In the genomic region with DNA sequence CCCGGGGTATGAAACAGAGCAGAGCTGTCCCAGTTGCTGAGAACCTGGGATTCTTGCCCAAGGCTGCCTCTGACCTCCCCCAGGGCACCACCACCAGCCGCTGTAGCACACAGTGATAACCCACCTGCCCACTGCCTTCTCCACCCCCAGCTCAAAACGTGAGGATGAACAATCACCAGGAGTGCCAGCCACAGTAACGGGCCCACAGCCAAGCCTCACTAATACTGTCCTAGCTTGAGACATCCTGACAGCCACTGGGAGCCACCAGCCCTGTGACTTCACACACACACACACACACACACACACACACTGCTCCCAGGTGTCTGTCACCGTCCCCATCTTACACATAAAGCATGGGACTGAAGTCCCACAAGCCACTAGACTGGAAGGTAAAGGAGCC, we compare ENCODE assay signal across 11 mouse cellular contexts. TPM values are rescaled to one million over a fixed set of nuclear protein-coding genes. Genes with fewer than 3 reads are reported as not detected.
DNase-seq lines count a peak whose midpoint lies in the region; ATAC-seq and TF ChIP-seq lines count a peak whose summit lies in the region.
"Had no signal": no experiment of that assay in that cellular context is flagged by ENCODE, and none has a peak within 500 bp of the region (broad histone marks: within the 10 kb centered on the region; RNA-seq: fewer than 3 reads in every experiment).

No protein-coding gene starts in this region.

- DNase-seq in spleen, adult 2 months (ENCODE audit: low read depth in 1 of 2, low spot score in 2 of 2): no peak
- DNase-seq in spleen, postnatal 4 days (ENCODE audit: low spot score in 2 of 2): no peak
- DNase-seq in natural killer cell, adult 2 months (ENCODE audit: low spot score in 2 of 2): no peak
- DNase-seq in kidney, postnatal 4 days: no peak
- DNase-seq: gastrocnemius, postnatal 25 days; kidney, adult 11 months; liver, embryonic 13.5 days had no signal

- ATAC-seq in forebrain, embryonic 15.5 days (replicated peaks): no peak
- ATAC-seq in forebrain, embryonic 16.5 days: no peak
- ATAC-seq in hindbrain, embryonic 16.5 days: no peak

- no peak overlapping the region for H3K4me3 ChIP-seq in forebrain, embryonic 15.5 days
- no peak overlapping the region for H3K4me3 ChIP-seq in forebrain, embryonic 16.5 days (replicated peaks; ENCODE audit: low read length)
- no peak overlapping the region for H3K4me3 ChIP-seq in spleen, adult 2 months (ENCODE audit: extremely low read depth, insufficient read depth, insufficient read length)
- no peak overlapping the region for H3K4me3 ChIP-seq in hindbrain, embryonic 16.5 days (ENCODE audit: low read length)
- H3K4me3 ChIP-seq in small intestine, adult 2 months (ENCODE audit: low read depth, low read length): no peak overlapping the region
- H3K4me3 ChIP-seq: liver, embryonic 13.5 days had no signal

- no peak overlapping the region for H3K4me2 ChIP-seq in forebrain, embryonic 15.5 days (replicated peaks)
- no peak overlapping the region for H3K4me2 ChIP-seq in forebrain, embryonic 16.5 days (ENCODE audit: low read length)
- no peak overlapping the region for H3K4me2 ChIP-seq in hindbrain, embryonic 16.5 days (ENCODE audit: low read length)
- H3K4me2 ChIP-seq: liver, embryonic 13.5 days had no signal

- peaks cover 27% of the 10 kb centered on the region for H3K36me3 ChIP-seq in forebrain, embryonic 15.5 days
- H3K36me3 ChIP-seq in forebrain, embryonic 16.5 days (ENCODE audit: control insufficient read depth, insufficient read depth): peaks cover 15% of the 10 kb centered on the region
- H3K36me3 ChIP-seq in spleen, adult 2 months (ENCODE audit: control insufficient read depth, insufficient read depth, low read length): peaks cover 9% of the 10 kb centered on the region
- H3K36me3 ChIP-seq in hindbrain, embryonic 16.5 days (ENCODE audit: control insufficient read depth, insufficient read depth, low read length): peaks cover 24% of the 10 kb centered on the region
- peaks cover 23% of the 10 kb centered on the region for H3K36me3 ChIP-seq in small intestine, adult 2 months (ENCODE audit: control insufficient read depth, insufficient read depth, low read length)

- H3K9me3 ChIP-seq in forebrain, embryonic 15.5 days: no peaks in the 10 kb centered on the region
- H3K9me3 ChIP-seq in forebrain, embryonic 16.5 days (ENCODE audit: control insufficient read depth, low read length): no peaks in the 10 kb centered on the region
- H3K9me3 ChIP-seq in hindbrain, embryonic 16.5 days (ENCODE audit: control insufficient read depth, low read length): peaks cover 4% of the 10 kb centered on the region; the same call in 1 of the 2 replicates
- H3K9me3 ChIP-seq: liver, embryonic 13.5 days had no signal

- H3K27me3 ChIP-seq in forebrain, embryonic 15.5 days: no peaks in the 10 kb centered on the region
- H3K27me3 ChIP-seq in forebrain, embryonic 16.5 days (replicated peaks; ENCODE audit: control insufficient read depth, insufficient read depth, low read length): no peaks in the 10 kb centered on the region
- no peaks in the 10 kb centered on the region for H3K27me3 ChIP-seq in spleen, adult 2 months (ENCODE audit: control insufficient read depth, insufficient read depth, low read length)
- H3K27me3 ChIP-seq in hindbrain, embryonic 16.5 days (replicated peaks; ENCODE audit: control insufficient read depth, insufficient read depth, low read length): no peaks in the 10 kb centered on the region
- H3K27me3 ChIP-seq in small intestine, adult 2 months (ENCODE audit: control insufficient read depth, insufficient read depth, low read length): no peaks in the 10 kb centered on the region
- H3K27me3 ChIP-seq: liver, embryonic 13.5 days had no signal

- no peaks in the 10 kb centered on the region for H3K4me1 ChIP-seq in forebrain, embryonic 15.5 days
- no peaks in the 10 kb centered on the region for H3K4me1 ChIP-seq in forebrain, embryonic 16.5 days (replicated peaks; ENCODE audit: control insufficient read depth, insufficient read depth, low read length)
- peaks cover 22% of the 10 kb centered on the region; the same call in 1 of the 2 replicates for H3K4me1 ChIP-seq in spleen, adult 2 months (ENCODE audit: control insufficient read depth, insufficient read depth, insufficient read length)
- H3K4me1 ChIP-seq in hindbrain, embryonic 16.5 days (ENCODE audit: control insufficient read depth, insufficient read depth, low read depth, low read length): peaks cover 3% of the 10 kb centered on the region; the same call in 1 of the 2 replicates
- H3K4me1 ChIP-seq in small intestine, adult 2 months (ENCODE audit: control insufficient read depth, insufficient read depth, insufficient read length, low read length): peaks cover 26% of the 10 kb centered on the region

- TF ChIP-seq CTCF in spleen, adult 2 months (IDR thresholded peaks at IDR 0.05; ENCODE audit: extremely low read depth, insufficient read depth, insufficient read length, insufficient replicate concordance): no peak
- no peak for TF ChIP-seq CTCF in small intestine, adult 2 months (IDR thresholded peaks at IDR 0.05; ENCODE audit: extremely low read depth, insufficient read length, insufficient replicate concordance, low read depth, low read length)

- H3K27ac ChIP-seq in forebrain, embryonic 15.5 days (replicated peaks): peak overlapping the region; percentile 43; the same call in 1 of the 2 replicates
- H3K27ac ChIP-seq in forebrain, embryonic 16.5 days (ENCODE audit: low read length): no peak overlapping the region
- peak overlapping the region; percentile 48 for H3K27ac ChIP-seq in spleen, adult 2 months (ENCODE audit: insufficient read depth, low read length)
- H3K27ac ChIP-seq in hindbrain, embryonic 16.5 days (ENCODE audit: low read depth, low read length): peak overlapping the region; percentile 17; the same call in 1 of the 2 replicates
- peak overlapping the region; percentile 10 for H3K27ac ChIP-seq in small intestine, adult 2 months (ENCODE audit: insufficient read depth, low read depth, low read length)
- H3K27ac ChIP-seq: liver, embryonic 13.5 days had no signal

- H3K9ac ChIP-seq in forebrain, embryonic 15.5 days (replicated peaks): no peak overlapping the region
- no peak overlapping the region for H3K9ac ChIP-seq in forebrain, embryonic 16.5 days (replicated peaks; ENCODE audit: low read depth, low read length)
- no peak overlapping the region for H3K9ac ChIP-seq in hindbrain, embryonic 16.5 days (ENCODE audit: low read depth, low read length)
- H3K9ac ChIP-seq: liver, embryonic 13.5 days had no signal

- TF ChIP-seq POLR2A in spleen, adult 2 months (IDR thresholded peaks at IDR 0.05; ENCODE audit: low read depth, low read length): no peak
- no peak for TF ChIP-seq POLR2A in small intestine, adult 2 months (IDR thresholded peaks at IDR 0.05; ENCODE audit: low read depth, low read length)

- WGBS in forebrain, embryonic 15.5 days: 74% methylated on average over 5 of the region's 5 CpGs
- WGBS in forebrain, embryonic 16.5 days: 74% methylated on average over 5 of the region's 5 CpGs
- 45% methylated on average over 5 of the region's 5 CpGs for WGBS in spleen, adult 2 months
- 70% methylated on average over 5 of the region's 5 CpGs for WGBS in hindbrain, embryonic 16.5 days
- WGBS in small intestine, adult 2 months: 25% methylated on average over 5 of the region's 5 CpGs

RNA-seq across cellular contexts. Expression of gene Src, which starts 22.9 kb away (rescaled TPM):
- polyA plus RNA-seq in forebrain, embryonic 15.5 days (2015; fragmentation: Nextera tagmentation; extraction: Ambion mirVana): 35.6 and 37.9 TPM in 2 replicates
- polyA plus RNA-seq in forebrain, embryonic 16.5 days (2015; fragmentation: Nextera tagmentation; extraction: Ambion mirVana): 32.2 and 36.6 TPM in 2 replicates
- 14.6 and 14.9 TPM in 2 replicates for polyA plus RNA-seq in spleen, adult 2 months (2012; rRNA removed)
- polyA plus RNA-seq in hindbrain, embryonic 16.5 days (2015; fragmentation: Nextera tagmentation; extraction: Ambion mirVana): 26.5 and 29.9 TPM in 2 replicates
- polyA plus RNA-seq in small intestine, adult 2 months (2012; rRNA removed): 65.9 and 161 TPM in 2 replicates

RNA-seq across cellular contexts. Expression of gene Manbal, which starts 28.0 kb away (rescaled TPM):
- polyA plus RNA-seq in forebrain, embryonic 15.5 days (2015; fragmentation: Nextera tagmentation; extraction: Ambion mirVana): 105 TPM in 2 replicates
- 97.5 and 105 TPM in 2 replicates for polyA plus RNA-seq in forebrain, embryonic 16.5 days (2015; fragmentation: Nextera tagmentation; extraction: Ambion mirVana)
- polyA plus RNA-seq in spleen, adult 2 months (2012; rRNA removed): 49.6 and 54.8 TPM in 2 replicates
- 120 and 123 TPM in 2 replicates for polyA plus RNA-seq in hindbrain, embryonic 16.5 days (2015; fragmentation: Nextera tagmentation; extraction: Ambion mirVana)
- polyA plus RNA-seq in small intestine, adult 2 months (2012; rRNA removed): 20.1 and 47.5 TPM in 2 replicates

RNA-seq across cellular contexts. Expression of gene Ghrh, which starts 48.1 kb away (rescaled TPM):
- 1.5 and 2.0 TPM in 2 replicates for polyA plus RNA-seq in forebrain, embryonic 15.5 days (2015; fragmentation: Nextera tagmentation; extraction: Ambion mirVana)
- polyA plus RNA-seq in forebrain, embryonic 16.5 days (2015; fragmentation: Nextera tagmentation; extraction: Ambion mirVana): 0.80 TPM in 1 of 2 replicates, not detected in the other
- not detected in 2 replicates for polyA plus RNA-seq in spleen, adult 2 months (2012; rRNA removed)
- polyA plus RNA-seq in hindbrain, embryonic 16.5 days (2015; fragmentation: Nextera tagmentation; extraction: Ambion mirVana): 0.91 and 1.0 TPM in 2 replicates
- 0.33 TPM in 1 of 2 replicates, not detected in the other for polyA plus RNA-seq in small intestine, adult 2 months (2012; rRNA removed)
- polyA plus RNA-seq: liver, embryonic 13.5 days had no signal
